Mouse (Mus musculus) kidney, postnatal 0 days (tissue): ENCODE results near the gene Krt81. TPM values are rescaled to one million over a fixed set of nuclear protein-coding genes. Genes with fewer than 3 reads are reported as not detected.
A peak's percentile ranks its signal among the peaks of the same experiment; 100 is the strongest.

Experiments
- ATAC-seq: fragments of 200-750 bp; cut with Nextera tagmentation; replicated peaks from 2 replicates; pipeline ENCODE4 v1.8.0; 2017; ENCODE audit warnings: low read depth, moderate number of reproducible peaks, moderate TSS enrichment, moderate library complexity; ENCODE audit not compliant: low FRiP score
- DNase-seq: peaks from one replicate; pipeline ENCODE4 v3.0.0-alpha.2; 2016; ENCODE audit warnings: low spot score
- H3K27ac ChIP-seq: fragments of 300-500 bp; sonication (generic); 2 replicates; pipeline ENCODE4 v1.5.1; 2014; ENCODE audit warnings: mild to moderate bottlenecking
- H3K27me3 ChIP-seq: fragments of 300-500 bp; sonication (generic); 2 replicates; pipeline ENCODE4 v1.6.1; 2014; ENCODE audit warnings: low read length, mixed read lengths; ENCODE audit not compliant: insufficient read depth
- H3K36me3 ChIP-seq: fragments of 300-500 bp; sonication (generic); 2 replicates; pipeline ENCODE4 v1.6.1; 2014; ENCODE audit warnings: low read length, mixed read lengths; ENCODE audit not compliant: insufficient read depth
- H3K4me1 ChIP-seq: fragments of 300-500 bp; sonication (generic); replicated peaks from 2 replicates; pipeline ENCODE4 v1.6.1; 2014; ENCODE audit warnings: antibody characterized with exemption, low read length, mixed read lengths; ENCODE audit not compliant: insufficient read depth
- H3K4me2 ChIP-seq: fragments of 300-500 bp; sonication (generic); 2 replicates; pipeline ENCODE4 v1.6.1; 2014; ENCODE audit warnings: mild to moderate bottlenecking, low read length, moderate library complexity, mixed read lengths
- H3K4me3 ChIP-seq: fragments of 300-500 bp; sonication (generic); replicated peaks from 2 replicates; pipeline ENCODE4 v1.5.1; 2014; ENCODE audit warnings: low read depth, low read length
- H3K9ac ChIP-seq: fragments of 300-500 bp; sonication (generic); 2 replicates; pipeline ENCODE4 v1.6.1; 2014; ENCODE audit warnings: low read depth, low read length
- H3K9me3 ChIP-seq: fragments of 300-500 bp; sonication (generic); replicated peaks from 2 replicates; pipeline ENCODE4 v1.6.1; 2016; ENCODE audit warnings: low read length, inconsistent platforms, mixed read lengths
- CTCF ChIP-seq: IDR thresholded peaks from 2 replicates; pipeline ENCODE4 v1.5.1; 2016; ENCODE audit warnings: antibody characterized with exemption, low read depth, mild to moderate bottlenecking, moderate library complexity
- WGBS: fragments of 180-500 bp; shearing (Covaris S2); extraction: QIAGEN DNeasy Blood & Tissue Kit; methylation state at CpG from one replicate; pipeline ENCODE4 v1.1.7; 2014; 5-methylcytosine and 5-hydroxymethylcytosine counted together
- polyA plus RNA-seq: library from polyadenylated mRNA; unstranded; fragments of >200 nt; fragmentation: Nextera tagmentation; extraction: Ambion mirVana; gene quantifications from 2 replicates; pipeline ENCODE4 v1.2.1, GENCODE M21; 2015

The Krt81 gene
- polyA plus RNA-seq, 1 experiment from 2014 or later, result not detected

DNA sequence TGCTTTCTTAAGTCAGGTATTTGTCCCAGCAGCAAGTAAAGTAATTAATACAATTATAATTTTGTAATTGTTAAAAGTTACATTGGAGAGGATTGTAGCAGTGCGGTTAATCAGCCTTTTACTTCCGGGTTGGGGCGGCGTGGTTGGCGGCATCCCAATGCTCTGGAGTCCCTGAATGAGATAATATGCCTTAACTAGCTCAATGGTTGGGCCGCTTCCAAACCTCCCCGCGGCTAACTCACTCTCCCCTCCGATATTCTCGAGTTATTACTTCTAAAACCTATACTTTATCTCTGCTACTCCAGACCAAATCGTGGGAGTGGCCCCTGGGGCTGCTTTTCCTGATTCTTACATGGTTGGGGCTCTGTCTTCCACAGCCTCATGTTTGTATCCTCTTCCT is 17.0 kb downstream of the Krt81 start:
- Histone ChIP-seq H3K9me3 (no peaks in the 10 kb centered on the region), H3K4me1 (no peaks in the 10 kb centered on the region), H3K4me3 (no peak overlapping the region), H3K36me3 (no peaks in the 10 kb centered on the region), H3K4me2 (no peak overlapping the region), H3K27me3 (no peaks in the 10 kb centered on the region), H3K9ac (no peak overlapping the region), H3K27ac (no peak overlapping the region)
- TF ChIP-seq CTCF, result no peak
- WGBS, result 70% methylated on average over 11 of the region's 11 CpGs
- DNase-seq (no peak), ATAC-seq (no peak)

DNA sequence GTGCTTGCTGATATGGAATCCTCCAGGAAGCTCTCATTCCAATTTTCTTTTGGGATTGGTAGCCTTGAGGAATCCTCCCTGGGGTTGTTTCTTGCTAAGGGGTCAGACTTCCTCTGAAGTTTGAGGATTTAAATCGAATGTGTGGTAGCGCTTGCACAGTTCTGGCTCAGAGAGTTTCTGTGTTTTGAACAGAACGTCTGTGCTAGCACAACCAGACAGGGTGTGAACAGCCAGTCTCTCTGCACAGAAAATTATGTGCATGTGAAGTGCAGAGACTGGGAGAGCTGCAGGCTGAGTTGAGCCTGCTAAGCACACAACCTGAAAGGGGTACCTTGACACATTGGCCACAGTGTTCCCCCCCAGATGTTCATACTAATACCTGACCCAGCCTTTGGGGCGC is 22.7 kb downstream of the Krt81 start:
- H3K27ac ChIP-seq, result no peak overlapping the region
- H3K4me3 ChIP-seq, result no peak overlapping the region
- H3K27me3 ChIP-seq, result peaks cover 14% of the 10 kb centered on the region
- H3K36me3 ChIP-seq, result no peaks in the 10 kb centered on the region
- TF ChIP-seq CTCF, result no peak
- H3K4me2 ChIP-seq, result no peak overlapping the region
- DNase-seq (no peak), ATAC-seq (no peak)
- no peak overlapping the region for H3K9ac ChIP-seq
- WGBS, result 68% methylated on average over 4 of the region's 4 CpGs
- no peaks in the 10 kb centered on the region; the same call in 1 of the 2 replicates for H3K4me1 ChIP-seq
- H3K9me3 ChIP-seq, result no peaks in the 10 kb centered on the region

DNA sequence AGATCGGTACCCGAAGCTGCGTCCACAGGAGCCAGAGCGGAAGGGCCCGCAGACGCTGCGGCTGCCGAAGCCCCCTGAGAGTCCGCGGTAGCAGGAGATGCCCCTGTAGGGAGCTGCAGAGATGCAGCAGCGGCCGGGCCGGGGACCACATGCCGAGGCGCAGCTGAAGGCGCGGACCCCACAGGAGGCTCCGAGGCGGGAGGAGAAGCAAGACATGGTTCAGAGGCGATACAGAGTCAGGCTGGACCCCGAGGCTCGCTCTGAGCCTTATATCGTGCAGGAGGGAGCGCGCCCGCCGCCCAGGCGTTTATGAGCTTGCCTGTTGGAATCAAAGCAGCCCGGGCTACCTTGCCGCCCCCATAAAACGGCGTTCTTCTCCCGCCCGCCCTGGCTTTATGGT is 25.0 kb downstream of the Krt81 start, which contains the start of gene Krt87:
TSS of gene Krt87 (minus strand) at position 250 of the 400 bp plus-strand sequence.
- Histone ChIP-seq H3K9me3 (no peaks in the 10 kb centered on the region), H3K4me3 (0 out of 2 replicates have a peak within 1 kb of the TSS, but pooled peaks have one; percentile 5), H3K4me2 (peak within 1 kb of the TSS; percentile 41), H3K27me3 (peaks cover 14% of the 10 kb centered on the region), H3K9ac (no peak within 1 kb of the TSS), H3K27ac (no peak within 1 kb of the TSS), H3K36me3 (no peaks in the 10 kb centered on the region), H3K4me1 (no peaks in the 10 kb centered on the region; the same call in 1 of the 2 replicates)
- DNase-seq (no peak), ATAC-seq (no peak)
- WGBS, result 2% methylated on average over 34 of the region's 34 CpGs
- no peak for TF ChIP-seq CTCF

DNA sequence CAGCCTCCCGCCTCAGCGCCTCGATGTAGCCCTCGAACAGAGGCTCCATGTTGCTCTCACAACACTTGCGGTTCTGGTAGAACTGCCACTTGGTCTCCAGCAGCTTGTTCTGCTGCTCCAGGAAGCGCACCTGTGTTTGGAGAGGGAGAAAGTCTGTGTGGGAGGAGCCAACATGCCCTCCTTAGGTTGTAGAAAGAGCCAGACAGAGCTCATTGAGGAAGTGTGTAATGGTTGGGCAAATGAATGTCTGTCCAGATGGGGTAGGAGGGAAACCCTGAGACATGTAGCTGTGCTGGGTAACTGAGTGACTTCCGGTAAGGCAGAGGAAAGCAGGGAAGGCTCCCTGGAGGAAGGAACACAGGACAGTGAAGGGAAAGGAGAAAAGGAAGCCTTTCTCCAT is 26.9 kb downstream of the Krt81 start:
- Histone ChIP-seq H3K27me3 (peaks cover 14% of the 10 kb centered on the region), H3K27ac (no peak overlapping the region), H3K4me1 (no peaks in the 10 kb centered on the region; the same call in 1 of the 2 replicates), H3K4me3 (no peak overlapping the region), H3K4me2 (no peak overlapping the region), H3K9me3 (no peaks in the 10 kb centered on the region), H3K36me3 (no peaks in the 10 kb centered on the region), H3K9ac (no peak overlapping the region)
- WGBS, result 86% methylated on average over 7 of the region's 7 CpGs
- no peak for DNase-seq
- ATAC-seq, result no peak
- no peak for TF ChIP-seq CTCF

DNA sequence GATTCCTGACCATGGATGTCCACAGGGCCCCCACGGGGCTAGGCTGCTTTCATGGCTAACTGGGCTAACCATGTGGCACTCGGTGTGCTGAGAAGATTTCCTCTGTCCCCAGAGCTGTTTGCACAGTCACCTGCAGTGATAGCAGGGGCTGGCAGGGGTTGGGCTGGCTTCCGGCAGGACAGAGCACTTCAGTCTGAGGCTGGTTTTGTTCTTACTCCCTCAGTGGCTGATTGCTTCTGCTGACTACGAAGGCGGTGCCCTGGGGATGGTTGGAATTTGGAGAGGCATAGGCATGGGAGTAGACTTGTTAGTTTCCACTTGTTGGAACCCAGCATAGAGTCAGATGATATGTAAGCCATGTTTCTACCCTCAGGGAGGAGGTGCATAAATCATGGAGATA is 38.6 kb downstream of the Krt81 start:
- Histone ChIP-seq H3K4me2 (no peak overlapping the region), H3K9me3 (no peaks in the 10 kb centered on the region), H3K27me3 (no peaks in the 10 kb centered on the region), H3K36me3 (no peaks in the 10 kb centered on the region), H3K4me1 (no peaks in the 10 kb centered on the region), H3K27ac (no peak overlapping the region), H3K4me3 (no peak overlapping the region), H3K9ac (no peak overlapping the region)
- DNase-seq, result no peak
- 13% methylated on average over 5 of the region's 5 CpGs for WGBS
- ATAC-seq, result no peak
- no peak for TF ChIP-seq CTCF

DNA sequence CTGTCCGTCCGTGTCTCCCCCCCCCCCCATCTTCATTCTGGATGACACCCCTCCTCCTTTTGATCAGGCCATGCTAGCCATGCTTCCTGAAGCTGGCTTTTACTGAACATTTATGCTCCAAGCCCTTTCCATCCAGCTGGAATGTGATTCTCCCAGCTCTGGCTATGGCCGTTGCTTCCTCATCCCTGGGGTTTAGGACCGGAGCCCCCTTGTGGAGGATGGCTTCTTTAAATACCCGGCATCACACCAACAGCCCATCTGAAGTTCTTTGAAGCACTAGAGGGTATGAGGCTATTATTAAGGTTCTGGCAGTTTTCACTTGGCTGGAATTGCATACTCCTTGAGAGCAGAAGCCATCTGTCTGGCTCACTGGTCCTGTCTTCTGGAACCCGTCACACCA is 42.6 kb downstream of the Krt81 start:
- Histone ChIP-seq H3K27ac (no peak overlapping the region), H3K4me3 (no peak overlapping the region), H3K4me2 (no peak overlapping the region), H3K36me3 (no peaks in the 10 kb centered on the region), H3K27me3 (no peaks in the 10 kb centered on the region), H3K9ac (no peak overlapping the region), H3K4me1 (no peaks in the 10 kb centered on the region), H3K9me3 (no peaks in the 10 kb centered on the region)
- WGBS, result 26% methylated on average over 4 of the region's 6 CpGs
- DNase-seq, result peak; percentile 73
- ATAC-seq, result no peak
- peak; percentile 72 for TF ChIP-seq CTCF

DNA sequence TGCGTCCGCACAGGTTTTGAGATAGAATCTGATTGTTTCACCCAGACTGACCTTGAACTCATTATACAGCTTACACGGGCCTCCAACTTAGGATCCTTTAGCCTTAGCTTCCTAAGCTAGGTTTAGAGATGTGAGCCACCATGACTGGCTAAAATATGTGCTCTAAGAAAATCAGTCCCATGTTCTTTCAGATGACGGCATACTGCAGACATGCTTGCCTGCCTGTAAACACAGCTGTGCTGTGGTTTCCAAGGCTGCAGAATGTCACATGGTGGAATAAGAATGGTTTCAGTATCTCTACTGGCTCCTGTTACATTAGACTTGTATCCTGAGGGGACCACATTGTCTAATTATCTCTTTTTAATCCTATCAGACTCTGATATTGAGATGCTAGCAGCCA is 44.6 kb downstream of the Krt81 start:
- H3K4me3 ChIP-seq, result no peak overlapping the region
- H3K9ac ChIP-seq, result no peak overlapping the region
- no peak overlapping the region for H3K4me2 ChIP-seq
- H3K27ac ChIP-seq, result no peak overlapping the region
- H3K4me1 ChIP-seq, result no peaks in the 10 kb centered on the region
- H3K9me3 ChIP-seq, result no peaks in the 10 kb centered on the region
- 77% methylated on average over 4 of the region's 4 CpGs for WGBS
- TF ChIP-seq CTCF, result no peak
- no peaks in the 10 kb centered on the region for H3K36me3 ChIP-seq
- ATAC-seq, result no peak
- no peak for DNase-seq
- H3K27me3 ChIP-seq, result no peaks in the 10 kb centered on the region
